Mouse (Mus musculus) megakaryocyte, embryonic 14.5 days (primary cell): Measurements from ENCODE around the gene Serf2. TPM values are rescaled to one million over a fixed set of nuclear protein-coding genes. Genes with fewer than 3 reads are reported as not detected.
"Not testable (repeated sequence)": the region's sequence is repeated elsewhere in the genome, so short reads cannot be mapped to it uniquely, and the experiment has no call there.

Experiments
- H3K27me3 ChIP-seq: replicated peaks from 2 replicates; pipeline ENCODE3; 2012; ENCODE audit warnings: inconsistent platforms
- H3K36me3 ChIP-seq: replicated peaks from 2 replicates; pipeline ENCODE3; 2012; ENCODE audit warnings: low read length, inconsistent platforms, mixed read lengths
- H3K4me1 ChIP-seq: 2 replicates; pipeline ENCODE4 v1.6.1; 2012; ENCODE audit warnings: inconsistent platforms
- H3K4me3 ChIP-seq: replicated peaks from 2 replicates; pipeline ENCODE3; 2012; ENCODE audit warnings: moderate library complexity, mild to moderate bottlenecking, inconsistent platforms
- H3K9me3 ChIP-seq: 2 replicates; pipeline ENCODE4 v1.6.1; 2012; ENCODE audit warnings: inconsistent platforms
- FLI1 ChIP-seq: IDR thresholded peaks from 2 replicates; pipeline ENCODE4 v1.6.1; 2012; ENCODE audit warnings: low read length, inconsistent platforms, mixed read lengths
- GATA1 ChIP-seq: IDR thresholded peaks from 3 replicates; pipeline ENCODE4 v1.6.1; 2012; ENCODE audit warnings: mixed read lengths, low read length, inconsistent platforms, borderline replicate concordance
- polyA plus RNA-seq: library from polyadenylated mRNA; stranded (reverse); fragments of >175 nt; gene quantifications from 2 replicates; pipeline ENCODE4 v1.2.3, GENCODE M21; 2012; ENCODE audit warnings: low replicate concordance; ENCODE audit not compliant: insufficient read depth

The Serf2 gene
- polyA plus RNA-seq, 1 experiment, result 558 TPM

GRCm38 (mm10) chr2:121505942-121506882 lies 57.2 kb downstream of the Serf2 start, which contains the start of the genes Mfap1a and Wdr76:
TSS of gene Mfap1a (minus strand) at chr2:121506665.
TSS of gene Wdr76 (plus strand) at chr2:121506723.
- not testable (repeated sequence) for H3K9me3 ChIP-seq, H3K27me3 ChIP-seq
- peaks cover 23% of the 10 kb centered on the region for H3K4me1 ChIP-seq
- peak; percentile 72; the same call in 1 of the 2 replicates for TF ChIP-seq FLI1
- H3K4me3 ChIP-seq, result peak within 1 kb of the TSS; percentile 93
- peaks cover 19% of the 10 kb centered on the region for H3K36me3 ChIP-seq

GRCm38 (mm10) chr2:121507173-121507950 lies 58.4 kb downstream of the Serf2 start:
- peaks cover 23% of the 10 kb centered on the region for H3K4me1 ChIP-seq

More at GRCm38 (mm10) chr2:121507173-121507950, 58.4 kb downstream of the Serf2 start:
- peak overlapping the region; percentile 93 for H3K4me3 ChIP-seq
- peaks cover 22% of the 10 kb centered on the region for H3K36me3 ChIP-seq
- no peak for TF ChIP-seq GATA1
- no peak for TF ChIP-seq FLI1
- no peaks in the 10 kb centered on the region for H3K27me3 ChIP-seq
- no peaks in the 10 kb centered on the region for H3K9me3 ChIP-seq

Other genes with a start within 250 kb of the Serf2 start
- gene Trp53bp1, start 177.8 kb upstream of the Serf2 start, polyA plus RNA-seq, result 8.6 TPM in 1 of 2 replicates, not detected in the other
- gene Map1a, start 159.6 kb upstream of the Serf2 start, polyA plus RNA-seq, result 1.6 and 11.4 TPM in 2 replicates
- 1.9 TPM in 1 of 2 replicates, not detected in the other for gene Ppip5k1, start 93.8 kb upstream of the Serf2 start, polyA plus RNA-seq
- gene Ckmt1, start 91.5 kb upstream of the Serf2 start, polyA plus RNA-seq, result not detected in 2 replicates
- gene Strc, start 62.0 kb upstream of the Serf2 start, polyA plus RNA-seq, result not detected in 2 replicates
- gene Pdia3, start 35.4 kb upstream of the Serf2 start, polyA plus RNA-seq, result 332 and 1,563 TPM in 2 replicates
- 0.10 TPM in 1 of 2 replicates, not detected in the other for gene Catsper2, start 35.4 kb upstream of the Serf2 start, polyA plus RNA-seq
- gene Ell3, start 4.9 kb upstream of the Serf2 start, polyA plus RNA-seq, result not detected in 2 replicates
- 12.9 and 128 TPM in 2 replicates for gene Hypk, start 4.1 kb downstream of the Serf2 start, polyA plus RNA-seq
- 0.30 TPM in 1 of 2 replicates, not detected in the other for gene Serinc4, start 7.6 kb downstream of the Serf2 start, polyA plus RNA-seq
- gene Mfap1b, start 24.9 kb downstream of the Serf2 start, polyA plus RNA-seq, result 2.3 TPM in 1 of 2 replicates, not detected in the other
- 0.52 and 2.2 TPM in 2 replicates for gene Mfap1a, start 57.5 kb downstream of the Serf2 start, polyA plus RNA-seq
- 0.20 TPM in 1 of 2 replicates, not detected in the other for gene Wdr76, start 57.5 kb downstream of the Serf2 start, polyA plus RNA-seq